Mouse (Mus musculus) CH12.LX (cell line): ENCODE results near the gene Imp4. TPM values are rescaled to one million over a fixed set of nuclear protein-coding genes. Genes with fewer than 3 reads are reported as not detected.

Source experiments
- DNase-seq: peaks from one replicate; pipeline ENCODE4 v3.0.0-alpha.2; 2013; ENCODE audit errors: extremely low read depth
- H3K27ac ChIP-seq: 2 replicates; pipeline ENCODE4 v1.5.1; 2012; ENCODE audit warnings: low read depth, mild to moderate bottlenecking, control low read depth, moderate library complexity; ENCODE audit not compliant: insufficient read depth
- H3K27me3 ChIP-seq: replicated peaks from 2 replicates; pipeline ENCODE3; 2012; ENCODE audit warnings: inconsistent platforms
- H3K36me3 ChIP-seq, 2 experiments: replicated peaks in 1 of 2; 2 replicates each; pipeline versions ENCODE3 to v1.6.1; 2012; ENCODE audit warnings: inconsistent platforms in 1 of 2, low read length in 1 of 2, mild to moderate bottlenecking in 1 of 2, mixed read lengths in 1 of 2, moderate library complexity in 1 of 2; ENCODE audit not compliant: control insufficient read depth in 1 of 2, insufficient read depth in 1 of 2
- H3K4me1 ChIP-seq, 2 experiments: 2 replicates each; pipeline ENCODE4 v1.6.1; 2012; ENCODE audit warnings: inconsistent platforms in 1 of 2, moderate library complexity in 1 of 2; ENCODE audit not compliant: insufficient read depth in 2 of 2, control insufficient read depth in 1 of 2
- H3K4me2 ChIP-seq: 2 replicates; pipeline ENCODE4 v1.6.1; 2012; ENCODE audit warnings: low read depth, mild to moderate bottlenecking, control low read depth; ENCODE audit not compliant: poor library complexity, insufficient read depth, severe bottlenecking
- H3K4me3 ChIP-seq, 3 experiments: fragments of 150-350 bp in 1 of 3; sonication (generic) in 1 of 3; replicated peaks in 1 of 3; 2 replicates each; pipeline versions ENCODE3 to v1.5.1; 2011 to 2012; ENCODE audit warnings: low read depth in 2 of 3, low read length in 2 of 3, mild to moderate bottlenecking in 2 of 3, moderate library complexity in 2 of 3, control low read depth in 1 of 3, improper control_type of control experiment in 1 of 3, inconsistent platforms in 1 of 3, mixed read lengths in 1 of 3; ENCODE audit not compliant: poor library complexity in 1 of 3
- H3K79me2 ChIP-seq: replicated peaks from 2 replicates; pipeline ENCODE4 v1.6.1; 2012; ENCODE audit warnings: mild to moderate bottlenecking, moderate library complexity; ENCODE audit not compliant: control insufficient read depth, poor library complexity, insufficient read depth, severe bottlenecking; ENCODE audit errors: extremely low read depth
- H3K9ac ChIP-seq: 2 replicates; pipeline ENCODE4 v1.6.1; 2012; ENCODE audit warnings: low read depth, mild to moderate bottlenecking, control low read depth, moderate library complexity; ENCODE audit not compliant: insufficient read depth
- H3K9me3 ChIP-seq: replicated peaks from 2 replicates; pipeline ENCODE3; 2012; ENCODE audit warnings: low read length, inconsistent platforms, mixed read lengths
- BHLHE40 ChIP-seq: IDR thresholded peaks from 2 replicates; pipeline ENCODE4 v1.6.1; 2011; ENCODE audit warnings: mild to moderate bottlenecking, low read depth, low read length, improper control_type of control experiment
- CTCF ChIP-seq, 2 experiments: IDR thresholded peaks in 1 of 2; conservative IDR thresholded peaks in 1 of 2; 2 replicates each; pipeline ENCODE4 v1.5.1; 2011 to 2012; ENCODE audit warnings: low read depth in 2 of 2, low read length in 2 of 2, improper control_type of control experiment in 1 of 2, inconsistent platforms in 1 of 2, mild to moderate bottlenecking in 1 of 2, moderate library complexity in 1 of 2
- E2F4 ChIP-seq: IDR thresholded peaks from 2 replicates; pipeline ENCODE4 v1.6.1; 2011; ENCODE audit warnings: low read depth, low read length, improper control_type of control experiment; ENCODE audit not compliant: insufficient replicate concordance
- ELF1 ChIP-seq: IDR thresholded peaks from 2 replicates; pipeline ENCODE4 v1.6.1; 2014; ENCODE audit warnings: low read depth, mild to moderate bottlenecking, inconsistent platforms, low read length, improper control_type of control experiment
- EP300 ChIP-seq: IDR thresholded peaks from 2 replicates; pipeline ENCODE4 v1.6.1; 2011; ENCODE audit warnings: low read length, improper control_type of control experiment
- ETS1 ChIP-seq: conservative IDR thresholded peaks from 2 replicates; pipeline ENCODE4 v1.6.1; 2012; ENCODE audit warnings: low read depth, mild to moderate bottlenecking, inconsistent platforms, low read length, improper control_type of control experiment, moderate library complexity
- GABPA ChIP-seq: IDR thresholded peaks from 2 replicates; pipeline ENCODE4 v1.6.1; 2012; ENCODE audit warnings: low read depth, low read length, improper control_type of control experiment, inconsistent platforms; ENCODE audit not compliant: insufficient replicate concordance
- HCFC1 ChIP-seq: IDR thresholded peaks from 2 replicates; pipeline ENCODE4 v1.6.1; 2012; ENCODE audit warnings: low read depth, mild to moderate bottlenecking, inconsistent platforms, low read length, improper control_type of control experiment
- IRF4 ChIP-seq: IDR thresholded peaks from 2 replicates; pipeline ENCODE4 v1.6.1; 2014; ENCODE audit warnings: low read depth, mild to moderate bottlenecking, inconsistent platforms, low read length, improper control_type of control experiment
- JUN ChIP-seq: IDR thresholded peaks from 2 replicates; pipeline ENCODE4 v1.6.1; 2011; ENCODE audit warnings: low read depth, mild to moderate bottlenecking, low read length, improper control_type of control experiment, moderate library complexity; ENCODE audit not compliant: insufficient read depth
- KAT2A ChIP-seq: IDR thresholded peaks from 2 replicates; pipeline ENCODE4 v1.6.1; 2012; ENCODE audit warnings: low read length, improper control_type of control experiment, inconsistent platforms; ENCODE audit not compliant: insufficient replicate concordance
- MAX ChIP-seq: IDR thresholded peaks from 2 replicates; pipeline ENCODE4 v1.6.1; 2011; ENCODE audit warnings: low read length, improper control_type of control experiment
- MEF2A ChIP-seq: IDR thresholded peaks from 2 replicates; pipeline ENCODE4 v1.6.1; 2014; ENCODE audit warnings: low read depth, mild to moderate bottlenecking, inconsistent platforms, low read length, improper control_type of control experiment, borderline replicate concordance
- MXI1 ChIP-seq: IDR thresholded peaks from 2 replicates; pipeline ENCODE4 v1.6.1; 2011; ENCODE audit warnings: mild to moderate bottlenecking, low read depth, low read length, improper control_type of control experiment
- MYC ChIP-seq: IDR thresholded peaks from 2 replicates; pipeline ENCODE4 v1.6.1; 2011; ENCODE audit warnings: low read depth, mild to moderate bottlenecking, improper control_type of control experiment, low read length
- NELFE ChIP-seq: IDR thresholded peaks from 2 replicates; pipeline ENCODE4 v1.6.1; 2011; ENCODE audit warnings: low read depth, low read length, improper control_type of control experiment
- PAX5 ChIP-seq: IDR thresholded peaks from 2 replicates; pipeline ENCODE4 v1.6.1; 2012; ENCODE audit warnings: low read length, inconsistent platforms, mixed read lengths
- POLR2AphosphoS2 ChIP-seq: IDR thresholded peaks from 2 replicates; pipeline ENCODE4 v1.6.1; 2011; ENCODE audit warnings: low read depth, low read length, improper control_type of control experiment
- RAD21 ChIP-seq: IDR thresholded peaks from 2 replicates; pipeline ENCODE4 v1.6.1; 2011; ENCODE audit warnings: low read depth, mild to moderate bottlenecking, low read length, improper control_type of control experiment, moderate library complexity
- SIN3A ChIP-seq: IDR thresholded peaks from 2 replicates; pipeline ENCODE4 v1.6.1; 2012; ENCODE audit warnings: low read length, improper control_type of control experiment, inconsistent platforms
- SMC3 ChIP-seq: IDR thresholded peaks from 2 replicates; pipeline ENCODE4 v1.6.1; 2011; ENCODE audit warnings: low read depth, low read length, improper control_type of control experiment
- TBP ChIP-seq: conservative IDR thresholded peaks from 2 replicates; pipeline ENCODE4 v1.6.1; 2011; ENCODE audit warnings: low read depth, low read length, improper control_type of control experiment
- TCF12 ChIP-seq: IDR thresholded peaks from 2 replicates; pipeline ENCODE4 v1.6.1; 2014; ENCODE audit warnings: low read depth, mild to moderate bottlenecking, inconsistent platforms, low read length, improper control_type of control experiment
- UBTF ChIP-seq: IDR thresholded peaks from 2 replicates; pipeline ENCODE4 v1.6.1; 2012; ENCODE audit warnings: low read depth, mild to moderate bottlenecking, inconsistent platforms, low read length, improper control_type of control experiment, moderate library complexity
- USF1 ChIP-seq: IDR thresholded peaks from 2 replicates; pipeline ENCODE4 v1.6.1; 2014; ENCODE audit warnings: low read depth, mild to moderate bottlenecking, inconsistent platforms, low read length, improper control_type of control experiment
- USF2 ChIP-seq: conservative IDR thresholded peaks from 2 replicates; pipeline ENCODE4 v1.6.1; 2011; ENCODE audit warnings: low read depth, low read length, improper control_type of control experiment
- ZC3H11A ChIP-seq: IDR thresholded peaks from 2 replicates; pipeline ENCODE4 v1.6.1; 2012; ENCODE audit warnings: low read depth, mild to moderate bottlenecking, inconsistent platforms, low read length, improper control_type of control experiment
- ZKSCAN1 ChIP-seq: IDR thresholded peaks from 2 replicates; pipeline ENCODE4 v1.6.1; 2012; ENCODE audit warnings: low read depth, inconsistent platforms, low read length, improper control_type of control experiment, borderline replicate concordance
- ZMIZ1 ChIP-seq: IDR thresholded peaks from 2 replicates; pipeline ENCODE4 v1.6.1; 2012; ENCODE audit warnings: low read depth, mild to moderate bottlenecking, inconsistent platforms, low read length, improper control_type of control experiment
- ZNF384 ChIP-seq: IDR thresholded peaks from 2 replicates; pipeline ENCODE4 v1.6.1; 2012; ENCODE audit warnings: low read depth, low read length, improper control_type of control experiment, inconsistent platforms
- dilution Hi-C: fragments of 300-500 bp; cut with MboI; formaldehyde crosslinking; loops from 2 replicates; pipeline ENCODE4 v1.14.3; 2020; ENCODE audit warnings: low sequenced_read_pairs; ENCODE audit not compliant: extremely low pct_unique_long_range_greater_than_20kb, extremely low pct_ligation_motif_present
- in situ Hi-C: fragments of 300-500 bp; cut with MboI; formaldehyde crosslinking; loops from 3 replicates; pipeline ENCODE4 v1.14.3; 2019; ENCODE audit warnings: low sequenced_read_pairs, low pct_ligation_motif_present, low pct_unique_long_range_greater_than_20kb, mixed read lengths
- polyA plus RNA-seq: library from polyadenylated mRNA; unstranded; fragments of >175 nt; gene quantifications from 2 replicates; pipeline ENCODE4 v1.2.1, GENCODE M21; 2012; ENCODE audit warnings: low read depth; ENCODE audit not compliant: insufficient read length
- total RNA-seq, 2 experiments: library from RNA; depleted of rRNA; stranded (reverse); fragments of 300-350 nt in 1 of 2; fragments of >200 nt in 1 of 2; gene quantifications; 2 replicates each; pipeline ENCODE4 v1.2.3; 2012 to 2014

The Imp4 gene
- total and polyA plus RNA-seq, 3 experiments, result 91.0 to 199 (median 107) TPM

- H3K9me3 ChIP-seq, result peaks cover 3% of the 10 kb centered on the region
- no peak for DNase-seq
- H3K79me2 ChIP-seq, result peaks cover 26% of the 10 kb centered on the region
- H3K9ac ChIP-seq, result peak overlapping the region; percentile 91
- H3K36me3 ChIP-seq, result peaks cover 25 to 31% of the 10 kb centered on the region in 2 experiments
- H3K4me1 ChIP-seq, result peaks cover 0 to 43% of the 10 kb centered on the region in 2 experiments
- no peak overlapping the region for H3K27ac ChIP-seq
- H3K4me3 ChIP-seq, result peak overlapping the region; percentile 82 to 97 (median 86)
- TF ChIP-seq HCFC1 (no peak), ZNF384 (peak; percentile 79), MXI1 (no peak), E2F4 (no peak), MYC (no peak)
- H3K27me3 ChIP-seq, result no peaks in the 10 kb centered on the region
- dilution Hi-C loops, result no loop called here
- H3K4me2 ChIP-seq, result peak overlapping the region; percentile 97
- in situ Hi-C loops, result no loop called here
These were observed 1.1 kb upstream of the Imp4 start for GRCm38 (mm10) chr1:34438381-34439051.

GRCm38 (mm10) chr1:34439961-34440630 lies 445 bp downstream of the Imp4 start:
- Histone ChIP-seq H3K27me3 (no peaks in the 10 kb centered on the region), H3K9me3 (no peaks in the 10 kb centered on the region), H3K9ac (peak overlapping the region; percentile 72), H3K79me2 (peaks cover 26% of the 10 kb centered on the region), H3K36me3 (peaks cover 41 to 47% of the 10 kb centered on the region in 2 experiments), H3K4me2 (peak overlapping the region; percentile 58), H3K4me1 (peaks cover 0 to 43% of the 10 kb centered on the region in 2 experiments), H3K27ac (peak overlapping the region; percentile 45), H3K4me3 (peak overlapping the region; percentile 82 to 90 (median 86))
- no peak for DNase-seq
- in situ Hi-C loops (no loop called here), dilution Hi-C loops (no loop called here)
- TF ChIP-seq MXI1 (peak; percentile 33; the same call in 1 of the 2 replicates), BHLHE40 (no peak; the same call in 1 of the 2 replicates), UBTF (0 out of 2 replicates have a peak, but pooled peaks have one; percentile 68), USF1 (no peak), JUN (no peak), EP300 (peak; percentile 37; the same call in 1 of the 2 replicates), IRF4 (no peak; the same call in none of the 2 replicates), USF2 (no peak), SMC3 (peak; percentile 32; the same call in 1 of the 2 replicates), TBP (no peak), ZKSCAN1 (no peak), MYC (peak; percentile 83; the same call in 1 of the 2 replicates), PAX5 (no peak), MAX (no peak), GABPA (no peak), KAT2A (no peak), NELFE (no peak), RAD21 (no peak; the same call in none of the 2 replicates), CTCF (conservative IDR thresholded peaks at IDR 0.05 in 1 of 2, IDR thresholded peaks at IDR 0.05 in 1 of 2; ENCODE audit: low read depth in 2 of 2, low read length in 2 of 2) (peak in 1 of 2 experiments; percentile 45; a peak in 2 of 4 replicates), ZC3H11A (no peak), POLR2AphosphoS2 (no peak), MEF2A (peak; percentile 43), SIN3A (no peak), ZMIZ1 (no peak), ELF1 (no peak), ETS1 (no peak), TCF12 (no peak)
- TF ChIP-seq, all 38 proteins: peak for 7
